Mouse (Mus musculus): ENCODE data around the gene Rtn4rl1. TPM values are rescaled to one million over a fixed set of nuclear protein-coding genes. Genes with fewer than 3 reads are reported as not detected.
A peak's percentile ranks its signal among the peaks of the same experiment; 100 is the strongest.

Rtn4rl1 gene
- total and polyA plus RNA-seq, 3 experiments, result 7.5 to 9.4 (median 8.4) TPM

DNA sequence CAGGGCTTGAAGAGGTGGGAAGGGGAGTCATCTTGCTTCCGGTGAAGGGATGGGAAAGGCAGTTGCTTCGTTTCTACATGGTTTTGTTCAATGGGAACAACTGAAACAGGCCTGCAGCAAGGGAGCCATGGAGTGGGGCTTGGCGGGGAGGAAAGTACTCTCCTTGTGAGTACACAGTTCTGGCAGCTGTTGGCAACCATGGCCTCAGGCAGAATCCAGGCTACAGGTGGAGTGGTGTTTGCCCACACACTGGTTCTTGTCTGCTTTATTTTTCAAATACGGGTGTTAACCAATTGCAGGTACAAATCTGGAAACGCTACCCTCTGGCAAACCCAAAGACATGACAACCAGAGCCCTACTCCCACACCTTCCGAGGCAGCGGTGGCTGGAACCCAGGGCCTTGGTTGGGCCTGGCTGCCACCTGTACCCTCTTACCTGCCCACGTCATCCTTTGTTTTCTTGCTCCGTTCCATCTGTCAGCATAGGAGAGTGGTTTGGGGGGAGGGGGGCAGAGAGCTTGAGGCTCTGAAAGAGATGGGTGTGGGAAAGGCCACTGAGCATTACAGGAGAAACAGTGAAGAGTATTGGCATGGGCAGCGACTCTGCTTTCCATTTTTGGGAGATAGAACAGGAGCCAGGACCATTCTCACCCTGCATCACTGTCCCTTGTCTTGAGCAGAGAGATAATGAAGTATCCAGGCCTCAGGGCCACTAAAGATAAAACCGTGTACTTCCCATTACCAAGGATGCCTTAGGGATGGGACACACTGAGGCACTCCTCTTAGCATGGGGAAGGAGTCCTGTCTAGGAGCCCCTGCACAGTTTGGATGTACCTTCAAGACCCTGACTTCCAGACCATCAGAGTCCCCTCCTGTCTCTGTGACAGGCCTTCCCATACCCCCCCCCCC is 51.0 kb downstream of the Rtn4rl1 start:
- no peak overlapping the region for H3K27ac ChIP-seq
- no peak for DNase-seq
- no peaks in the 10 kb centered on the region for H3K36me3 ChIP-seq (ENCODE audit: control insufficient read depth, insufficient read depth, low read length)
- no peak for TF ChIP-seq POLR2A (IDR thresholded peaks at IDR 0.05; ENCODE audit: insufficient read depth, low read depth, low read length)
- no peak for TF ChIP-seq EP300 (IDR thresholded peaks at IDR 0.05; ENCODE audit: insufficient read depth, low read depth, low read length)
- TF ChIP-seq CTCF (IDR thresholded peaks at IDR 0.05), result no peak
- H3K79me2 ChIP-seq (replicated peaks; ENCODE audit: control insufficient read depth, insufficient read depth, low read length), result no peaks in the 10 kb centered on the region
- no peaks in the 10 kb centered on the region for H3K27me3 ChIP-seq (ENCODE audit: control insufficient read depth, insufficient read depth, low read length)
- no peak overlapping the region for H3K9ac ChIP-seq (ENCODE audit: low read depth, low read length)
- no peak overlapping the region for H3K4me3 ChIP-seq
- 79% methylated on average over 11 of the region's 11 CpGs for WGBS
- intact Hi-C loops (cut with DNase I), result no loop called here
- peaks cover 4% of the 10 kb centered on the region for H3K4me1 ChIP-seq (ENCODE audit: control insufficient read depth, insufficient read depth, low read length)

DNA sequence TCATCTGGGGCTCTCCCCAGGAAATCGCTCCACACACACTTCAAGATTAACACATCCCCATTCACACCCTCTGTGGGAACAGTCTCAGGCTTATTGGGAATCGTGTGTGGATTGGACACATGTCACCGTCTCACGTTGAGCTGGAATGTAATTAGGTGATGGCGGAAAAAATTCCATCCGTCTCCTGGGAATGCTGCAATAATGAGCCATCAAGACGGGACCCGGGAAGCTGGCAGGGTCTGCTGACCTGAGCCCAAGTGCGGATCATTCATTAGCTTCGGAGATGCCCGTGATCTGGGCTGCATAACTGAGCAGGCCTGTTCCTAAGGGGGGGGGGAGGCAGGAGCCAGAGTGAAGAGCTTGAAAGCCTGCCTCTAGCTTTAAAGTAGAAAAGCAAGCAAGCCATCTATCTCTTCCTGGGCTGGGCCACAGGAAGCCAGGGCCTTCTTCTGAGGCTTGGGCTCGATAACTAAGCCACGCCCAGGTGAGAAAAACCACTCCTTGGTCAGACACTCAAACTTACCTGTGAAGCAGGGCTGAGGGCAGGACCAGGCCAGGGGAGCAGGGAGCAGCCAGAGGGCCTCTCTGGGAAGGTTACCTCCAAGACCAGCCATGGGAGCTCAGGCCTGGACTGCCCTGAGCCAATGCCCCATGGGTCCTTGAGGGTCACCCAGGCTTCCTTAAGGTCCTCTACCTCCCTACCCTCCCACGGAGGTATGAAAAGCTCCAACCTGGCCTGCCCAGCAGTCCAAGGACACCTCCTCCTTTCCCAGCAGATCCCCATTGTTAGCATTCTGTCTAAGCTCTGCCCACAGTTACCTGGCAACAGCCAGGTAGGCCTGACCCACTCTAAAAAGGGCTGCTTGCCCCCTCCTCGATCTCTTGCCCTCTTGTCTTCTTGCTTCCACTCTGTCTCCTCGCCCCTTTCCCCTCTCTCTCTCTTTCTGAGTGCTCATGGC is 52.1 kb downstream of the Rtn4rl1 start:
- TF ChIP-seq CTCF (IDR thresholded peaks at IDR 0.05), result no peak
- no peak for TF ChIP-seq EP300 (IDR thresholded peaks at IDR 0.05; ENCODE audit: insufficient read depth, low read depth, low read length)
- no peak for TF ChIP-seq POLR2A (IDR thresholded peaks at IDR 0.05; ENCODE audit: insufficient read depth, low read depth, low read length)
- H3K79me2 ChIP-seq (replicated peaks; ENCODE audit: control insufficient read depth, insufficient read depth, low read length), result no peaks in the 10 kb centered on the region
- DNase-seq, result no peak
- H3K4me3 ChIP-seq, result no peak overlapping the region
- intact Hi-C loops (cut with DNase I), result no loop called here
- H3K9ac ChIP-seq (ENCODE audit: low read depth, low read length), result no peak overlapping the region
- no peaks in the 10 kb centered on the region for H3K36me3 ChIP-seq (ENCODE audit: control insufficient read depth, insufficient read depth, low read length)
- H3K27ac ChIP-seq, result no peak overlapping the region; the same call in 1 of the 2 replicates
- 52% methylated on average over 16 of the region's 16 CpGs for WGBS
- H3K4me1 ChIP-seq (ENCODE audit: control insufficient read depth, insufficient read depth, low read length), result peaks cover 4% of the 10 kb centered on the region
- no peaks in the 10 kb centered on the region for H3K27me3 ChIP-seq (ENCODE audit: control insufficient read depth, insufficient read depth, low read length)

DNA sequence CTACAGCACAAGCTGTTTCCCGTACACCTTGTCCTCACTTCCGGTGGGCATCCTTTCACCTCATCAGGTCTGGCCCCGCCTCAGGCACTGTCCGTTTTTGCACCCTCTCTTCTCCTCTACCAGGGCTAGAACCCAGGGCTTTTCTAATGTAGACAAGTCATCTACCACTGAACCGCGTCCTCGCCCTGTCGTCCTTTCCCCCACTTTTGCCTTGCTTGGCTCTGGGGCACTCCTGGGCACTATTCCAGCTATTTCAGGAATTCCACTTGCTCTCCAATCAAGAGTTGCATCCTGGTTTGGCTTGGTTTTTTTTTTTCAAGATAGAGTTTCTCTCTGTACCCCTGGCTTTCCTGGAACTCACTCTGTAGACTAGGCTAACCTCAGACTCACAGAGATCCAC is 53.0 kb downstream of the Rtn4rl1 start:
- H3K9ac ChIP-seq (ENCODE audit: low read depth, low read length), result no peak overlapping the region
- 51% methylated on average over 8 of the region's 8 CpGs for WGBS
- no peaks in the 10 kb centered on the region for H3K27me3 ChIP-seq (ENCODE audit: control insufficient read depth, insufficient read depth, low read length)
- no peak overlapping the region for H3K4me3 ChIP-seq
- DNase-seq, result peak in 1 of 2 experiments; percentile 66
- H3K79me2 ChIP-seq (replicated peaks; ENCODE audit: control insufficient read depth, insufficient read depth, low read length), result no peaks in the 10 kb centered on the region
- TF ChIP-seq POLR2A (IDR thresholded peaks at IDR 0.05; ENCODE audit: insufficient read depth, low read depth, low read length), result no peak
- 0 out of 2 replicates have a peak, but pooled peaks have one; percentile 12 for TF ChIP-seq EP300 (IDR thresholded peaks at IDR 0.05; ENCODE audit: insufficient read depth, low read depth, low read length)
- no peaks in the 10 kb centered on the region for H3K36me3 ChIP-seq (ENCODE audit: control insufficient read depth, insufficient read depth, low read length)
- peaks cover 4% of the 10 kb centered on the region for H3K4me1 ChIP-seq (ENCODE audit: control insufficient read depth, insufficient read depth, low read length)
- H3K27ac ChIP-seq, result peak overlapping the region; percentile 52
- intact Hi-C loops (cut with DNase I), result no loop called here

DNA sequence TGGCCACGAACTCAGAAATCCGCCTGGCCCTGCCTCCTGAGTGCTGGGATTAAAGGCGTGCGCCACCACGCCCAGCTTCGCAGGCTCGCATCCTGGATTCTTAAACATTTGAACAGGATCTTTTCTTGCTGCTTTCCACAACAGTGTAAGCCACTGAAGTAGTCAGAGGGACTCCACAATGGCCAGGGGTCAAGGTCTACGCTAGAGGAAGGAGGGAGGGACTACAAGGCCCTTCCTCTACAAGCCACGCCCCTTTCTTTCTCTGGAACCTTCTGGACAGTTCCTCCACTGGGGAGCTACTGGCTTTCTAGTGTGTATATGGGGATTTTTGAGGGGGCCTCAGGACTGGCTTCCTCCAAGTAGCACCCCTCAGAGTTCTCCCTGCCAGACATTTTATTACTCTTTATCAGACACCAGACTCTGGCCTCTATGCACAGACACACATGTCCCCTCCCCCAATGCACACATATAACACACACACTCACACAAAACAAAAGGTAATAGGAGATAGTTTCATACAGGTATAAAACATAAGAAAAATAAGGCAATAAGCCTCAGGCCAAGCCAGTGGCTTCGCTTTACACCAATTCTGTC is 53.7 kb downstream of the Rtn4rl1 start:
- H3K27ac ChIP-seq, result no peak overlapping the region
- no peak for TF ChIP-seq POLR2A (IDR thresholded peaks at IDR 0.05; ENCODE audit: insufficient read depth, low read depth, low read length)
- no peak for TF ChIP-seq EP300 (IDR thresholded peaks at IDR 0.05; ENCODE audit: insufficient read depth, low read depth, low read length)
- TF ChIP-seq CTCF (IDR thresholded peaks at IDR 0.05), result no peak
- intact Hi-C loops (cut with DNase I), result no loop called here
- 89% methylated on average over 10 of the region's 10 CpGs for WGBS
- H3K27me3 ChIP-seq (ENCODE audit: control insufficient read depth, insufficient read depth, low read length), result no peaks in the 10 kb centered on the region
- no peaks in the 10 kb centered on the region for H3K36me3 ChIP-seq (ENCODE audit: control insufficient read depth, insufficient read depth, low read length)
- H3K9ac ChIP-seq (ENCODE audit: low read depth, low read length), result no peak overlapping the region
- no peak overlapping the region for H3K4me3 ChIP-seq
- H3K4me1 ChIP-seq (ENCODE audit: control insufficient read depth, insufficient read depth, low read length), result peaks cover 4% of the 10 kb centered on the region
- no peak for DNase-seq
- H3K79me2 ChIP-seq (replicated peaks; ENCODE audit: control insufficient read depth, insufficient read depth, low read length), result no peaks in the 10 kb centered on the region

DNA sequence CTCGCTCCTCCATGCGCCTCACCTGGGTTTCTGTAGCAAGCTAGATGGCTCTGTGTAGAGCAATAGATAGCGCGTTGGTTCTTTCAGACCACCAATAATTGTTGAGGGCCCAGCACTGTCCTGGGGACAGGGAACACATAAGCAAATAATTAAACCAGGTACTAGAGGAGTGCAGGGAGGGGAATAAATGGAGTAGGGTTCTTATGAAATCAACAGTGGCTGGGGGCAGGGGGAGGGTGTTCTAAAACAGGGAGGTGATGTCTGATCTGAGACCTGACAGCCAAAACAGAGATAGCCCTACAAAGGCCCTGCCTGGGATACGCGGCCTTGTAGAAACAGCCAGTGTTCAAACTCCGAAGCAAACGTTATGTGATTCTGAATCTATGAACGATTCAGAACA is 56.0 kb downstream of the Rtn4rl1 start:
- Histone ChIP-seq H3K4me1 (ENCODE audit: control insufficient read depth, insufficient read depth, low read length) (peaks cover 2% of the 10 kb centered on the region), H3K27ac (peak overlapping the region; percentile 14; the same call in 1 of the 2 replicates), H3K4me3 (no peak overlapping the region), H3K36me3 (ENCODE audit: control insufficient read depth, insufficient read depth, low read length) (no peaks in the 10 kb centered on the region), H3K27me3 (ENCODE audit: control insufficient read depth, insufficient read depth, low read length) (no peaks in the 10 kb centered on the region), H3K9ac (ENCODE audit: low read depth, low read length) (no peak overlapping the region), H3K79me2 (replicated peaks; ENCODE audit: control insufficient read depth, insufficient read depth, low read length) (no peaks in the 10 kb centered on the region)
- intact Hi-C loops (cut with DNase I), result no loop called here
- TF ChIP-seq CTCF (IDR thresholded peaks at IDR 0.05) (no peak), POLR2A (IDR thresholded peaks at IDR 0.05; ENCODE audit: insufficient read depth, low read depth, low read length) (no peak), EP300 (IDR thresholded peaks at IDR 0.05; ENCODE audit: insufficient read depth, low read depth, low read length) (no peak)
- no peak for DNase-seq
- 70% methylated on average over 9 of the region's 9 CpGs for WGBS

Measured in heart, adult 2 months (tissue).